Comparison of ENCODE assay signal across 17 mouse cellular contexts in the genomic region with DNA sequence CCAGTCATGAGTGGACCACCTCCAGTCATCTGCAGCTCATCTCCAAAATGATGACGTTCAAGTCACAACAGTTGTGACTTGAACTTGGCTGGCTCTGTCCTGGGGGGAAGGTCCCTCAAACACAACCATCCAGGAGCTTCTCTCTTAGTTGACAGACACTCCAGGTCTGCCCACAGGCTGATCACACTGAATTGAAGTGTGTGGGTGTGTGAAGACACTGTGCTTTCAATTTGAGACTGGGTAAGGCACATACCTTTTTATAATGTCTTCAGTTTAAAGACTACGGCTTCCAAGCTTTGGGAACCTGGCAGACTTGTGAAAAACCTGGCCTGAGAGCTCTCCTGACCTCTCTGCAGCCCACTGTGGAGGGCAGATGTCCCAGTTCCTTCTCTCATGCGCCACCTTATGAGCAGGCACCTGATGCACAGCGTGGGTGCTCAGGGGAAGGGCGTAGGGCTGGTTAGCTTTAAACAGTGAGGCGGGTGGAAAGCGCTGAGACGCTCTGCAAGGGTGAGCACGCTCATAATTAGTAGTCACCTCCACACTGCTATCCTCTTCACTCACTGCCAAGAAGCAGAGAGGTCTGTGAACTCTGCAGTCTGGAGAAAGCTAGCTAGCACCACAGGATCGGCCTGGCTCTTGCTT. TPM values are rescaled to one million over a fixed set of nuclear protein-coding genes. Genes with fewer than 3 reads are reported as not detected.
DNase-seq lines count a peak whose midpoint lies in the region; ATAC-seq and TF ChIP-seq lines count a peak whose summit lies in the region.
"Had no signal": no experiment of that assay in that cellular context is flagged by ENCODE, and none has a peak within 500 bp of the region (broad histone marks: within the 10 kb centered on the region; RNA-seq: fewer than 3 reads in every experiment).

No protein-coding gene starts in this region.

- H3K4me3 ChIP-seq in cerebellum, adult 2 months (replicated peaks; ENCODE audit: insufficient read depth, low read depth, low read length), result no peak overlapping the region
- no peak overlapping the region for H3K4me3 ChIP-seq in hindbrain, embryonic 16.5 days (ENCODE audit: low read length)
- H3K4me3 ChIP-seq in hindbrain, embryonic 14.5 days (replicated peaks; ENCODE audit: low read length), result no peak overlapping the region
- no peak overlapping the region for H3K4me3 ChIP-seq in layer of hippocampus, adult 2 months
- H3K4me3 ChIP-seq: embryonic facial prominence, embryonic 13.5 days; forebrain, embryonic 12.5 days; gastrocnemius, adult 2 months; heart, embryonic 13.5 days had no signal

- no peak overlapping the region for H3K9ac ChIP-seq in hindbrain, embryonic 16.5 days (ENCODE audit: low read depth, low read length)
- no peak overlapping the region for H3K9ac ChIP-seq in hindbrain, embryonic 14.5 days
- H3K9ac ChIP-seq: embryonic facial prominence, embryonic 13.5 days; forebrain, embryonic 12.5 days; heart, embryonic 13.5 days had no signal

- H3K4me1 ChIP-seq in cerebellum, adult 2 months (ENCODE audit: control insufficient read depth, insufficient read depth, low read length), result peaks cover 9% of the 10 kb centered on the region
- no peaks in the 10 kb centered on the region for H3K4me1 ChIP-seq in hindbrain, embryonic 16.5 days (ENCODE audit: control insufficient read depth, insufficient read depth, low read depth, low read length)
- no peaks in the 10 kb centered on the region for H3K4me1 ChIP-seq in hindbrain, embryonic 14.5 days (replicated peaks; ENCODE audit: control insufficient read depth, insufficient read depth, low read length)
- H3K4me1 ChIP-seq: embryonic facial prominence, embryonic 13.5 days; heart, embryonic 13.5 days had no signal

- peak; percentile 54; the same call in 1 of the 2 replicates for ATAC-seq in hindbrain, embryonic 16.5 days
- ATAC-seq in hindbrain, embryonic 14.5 days (ENCODE audit: low FRiP score), result no peak
- ATAC-seq: forebrain, embryonic 16.5 days; intestine, embryonic 16.5 days had no signal

- no peak for TF ChIP-seq POLR2A in cerebellum, adult 2 months (IDR thresholded peaks at IDR 0.05; ENCODE audit: borderline replicate concordance, insufficient read depth, low read length)

- 26% methylated on average over 10 of the region's 10 CpGs for WGBS in cerebellum, adult 2 months
- 93% methylated on average over 10 of the region's 10 CpGs for WGBS in hindbrain, embryonic 16.5 days
- 94% methylated on average over 10 of the region's 10 CpGs for WGBS in hindbrain, embryonic 14.5 days

- no peak for TF ChIP-seq CTCF in cerebellum, adult 2 months (IDR thresholded peaks at IDR 0.05; ENCODE audit: borderline replicate concordance, insufficient read depth, low read depth, low read length)
- no peak for TF ChIP-seq CTCF in layer of hippocampus, adult 2 months (conservative IDR thresholded peaks at IDR 0.05)

- H3K9me3 ChIP-seq in hindbrain, embryonic 16.5 days (ENCODE audit: control insufficient read depth, low read length), result no peaks in the 10 kb centered on the region
- H3K9me3 ChIP-seq in hindbrain, embryonic 14.5 days (ENCODE audit: control insufficient read depth, low read length), result no peaks in the 10 kb centered on the region
- H3K9me3 ChIP-seq: embryonic facial prominence, embryonic 13.5 days; forebrain, embryonic 12.5 days; heart, embryonic 13.5 days had no signal

- H3K4me2 ChIP-seq in hindbrain, embryonic 16.5 days (ENCODE audit: low read length), result no peak overlapping the region
- no peak overlapping the region for H3K4me2 ChIP-seq in hindbrain, embryonic 14.5 days (replicated peaks)
- H3K4me2 ChIP-seq: embryonic facial prominence, embryonic 13.5 days; forebrain, embryonic 12.5 days; heart, embryonic 13.5 days had no signal

- no peak overlapping the region for H3K27ac ChIP-seq in cerebellum, adult 2 months (ENCODE audit: insufficient read depth, low read length)
- no peak overlapping the region for H3K27ac ChIP-seq in hindbrain, embryonic 16.5 days (ENCODE audit: low read depth, low read length)
- H3K27ac ChIP-seq in hindbrain, embryonic 14.5 days, result no peak overlapping the region
- H3K27ac ChIP-seq in layer of hippocampus, adult 2 months, result peak overlapping the region; percentile 82
- H3K27ac ChIP-seq: embryonic facial prominence, embryonic 13.5 days; forebrain, embryonic 12.5 days; gastrocnemius, adult 2 months; heart, embryonic 13.5 days had no signal

- H3K36me3 ChIP-seq in hindbrain, embryonic 16.5 days (ENCODE audit: control insufficient read depth, insufficient read depth, low read length), result peaks cover 33% of the 10 kb centered on the region
- H3K36me3 ChIP-seq in hindbrain, embryonic 14.5 days (replicated peaks; ENCODE audit: control insufficient read depth, insufficient read depth), result peaks cover 64% of the 10 kb centered on the region

- no peaks in the 10 kb centered on the region for H3K27me3 ChIP-seq in cerebellum, adult 2 months (ENCODE audit: control insufficient read depth, insufficient read depth, low read length)
- no peaks in the 10 kb centered on the region for H3K27me3 ChIP-seq in hindbrain, embryonic 16.5 days (replicated peaks; ENCODE audit: control insufficient read depth, insufficient read depth, low read length)
- H3K27me3 ChIP-seq in hindbrain, embryonic 14.5 days (ENCODE audit: control insufficient read depth, insufficient read depth, low read length), result no peaks in the 10 kb centered on the region
- H3K27me3 ChIP-seq: embryonic facial prominence, embryonic 13.5 days; forebrain, embryonic 12.5 days; heart, embryonic 13.5 days had no signal

- peak; percentile 44 to 50 for DNase-seq in cerebellum, adult 2 months
- DNase-seq in cerebellum, postnatal 4 days (ENCODE audit: low spot score in 2 of 2), result no peak
- DNase-seq in hindbrain, embryonic 14.5 days (ENCODE audit: low spot score), result no peak
- DNase-seq in layer of hippocampus, adult 2 months (ENCODE audit: low spot score in 2 of 2), result no peak
- no peak for DNase-seq in layer of hippocampus, adult 8-10 months (ENCODE audit: low spot score in 2 of 2)
- DNase-seq in urinary bladder, postnatal 10 days (ENCODE audit: low spot score), result peak; percentile 2
- no peak for DNase-seq in urinary bladder, postnatal 25 days (ENCODE audit: low spot score)
- DNase-seq: adrenal gland, postnatal 10 days; gastrocnemius, postnatal 25 days; heart, postnatal 36 days had no signal

RNA-seq across cellular contexts. Expression of gene Ttc7b, which starts 28.5 kb away (rescaled TPM):
- 144 and 149 TPM in 2 replicates for polyA plus RNA-seq in cerebellum, adult 2 months (2012; rRNA removed)
- 8.1 and 8.8 TPM in 2 replicates for polyA plus RNA-seq in hindbrain, embryonic 16.5 days (2015; fragmentation: Nextera tagmentation; extraction: Ambion mirVana)
- 12.2 and 12.4 TPM in 2 replicates for polyA plus RNA-seq in hindbrain, embryonic 14.5 days (2014; fragmentation: Nextera tagmentation; extraction: Ambion mirVana)
- 100 to 1,000 TPM; 173 to 184 TPM for total RNA-seq in layer of hippocampus, adult 2 months (2021)
- total RNA-seq in layer of hippocampus, adult 8-10 months (2022), result 100 to 1,000 TPM; 160 to 184 (median 174) TPM

Comparison
In these comparisons a context has a peak if more than half of its experiments do, and no peak if none do; other contexts are left out.
1. DNase-seq: peak in cerebellum, adult 2 months (2 of 2) and urinary bladder, postnatal 10 days (single experiment); none in cerebellum, postnatal 4 days (0 of 2), hindbrain, embryonic 14.5 days (single experiment), layer of hippocampus, adult 2 months (0 of 2), layer of hippocampus, adult 8-10 months (0 of 2) and urinary bladder, postnatal 25 days (single experiment).
2. RNA of gene Ttc7b, which starts 28.5 kb away (polyA plus RNA-seq): 144 to 149 TPM in cerebellum, adult 2 months; 12.2 to 12.4 TPM in hindbrain, embryonic 14.5 days and 8.1 to 8.8 TPM in hindbrain, embryonic 16.5 days; every median in the first group is over 10 times any median in the second.